Mouse (Mus musculus) layer of hippocampus, adult 9-10 months (tissue): Measurements from ENCODE around the gene Rnf144a.

Experiments
- DNase-seq: peaks from one replicate; pipeline ENCODE4 v3.0.0; 2022; ENCODE audit warnings: low spot score

Gene Rnf144a

GRCm38 (mm10) chr12:26410443-26410842, 4.6 kb downstream of the Rnf144a start:
- DNase-seq, result no peak

- DNase-seq, result no peak
These were observed 6.3 kb downstream of the Rnf144a start for GRCm38 (mm10) chr12:26408707-26409106.

GRCm38 (mm10) chr12:26404781-26405702, 10.0 kb downstream of the Rnf144a start:
- DNase-seq, result no peak

- no peak for DNase-seq
These were observed 11.5 kb downstream of the Rnf144a start for GRCm38 (mm10) chr12:26403372-26404125.

GRCm38 (mm10) chr12:26401696-26402470, 13.2 kb downstream of the Rnf144a start:
- no peak for DNase-seq

GRCm38 (mm10) chr12:26401254-26401653, 13.8 kb downstream of the Rnf144a start:
- no peak for DNase-seq

GRCm38 (mm10) chr12:26400762-26401161, 14.3 kb downstream of the Rnf144a start:
- no peak for DNase-seq

- no peak for DNase-seq
These were observed 15.7 kb downstream of the Rnf144a start for GRCm38 (mm10) chr12:26399391-26399790.

GRCm38 (mm10) chr12:26398597-26398996, 16.5 kb downstream of the Rnf144a start:
- no peak for DNase-seq

GRCm38 (mm10) chr12:26394485-26395470, 20.3 kb downstream of the Rnf144a start:
- DNase-seq, result no peak

- DNase-seq, result no peak
These were observed 21.8 kb downstream of the Rnf144a start for GRCm38 (mm10) chr12:26393291-26393690.

GRCm38 (mm10) chr12:26391162-26391561, 23.9 kb downstream of the Rnf144a start:
- DNase-seq, result no peak

- DNase-seq, result no peak
These were observed 27.5 kb downstream of the Rnf144a start for GRCm38 (mm10) chr12:26387523-26387922.

- no peak for DNase-seq
These were observed 28.1 kb downstream of the Rnf144a start for GRCm38 (mm10) chr12:26386947-26387346.

GRCm38 (mm10) chr12:26386189-26386588, 28.9 kb downstream of the Rnf144a start:
- no peak for DNase-seq

GRCm38 (mm10) chr12:26385735-26386134, 29.3 kb downstream of the Rnf144a start:
- no peak for DNase-seq

GRCm38 (mm10) chr12:26381730-26382129, 33.3 kb downstream of the Rnf144a start:
- no peak for DNase-seq

- DNase-seq, result no peak
These were observed 35.3 kb downstream of the Rnf144a start for GRCm38 (mm10) chr12:26379797-26380196.

- no peak for DNase-seq
These were observed 37.4 kb downstream of the Rnf144a start for GRCm38 (mm10) chr12:26377691-26378090.

GRCm38 (mm10) chr12:26376541-26377323, 38.3 kb downstream of the Rnf144a start:
- no peak for DNase-seq
